Mouse (Mus musculus) ZHBTc4 (cell line): Measurements from ENCODE around the gene Def8.
A peak's percentile ranks its signal among the peaks of the same experiment; 100 is the strongest.

Experiments
- DNase-seq: peaks from one replicate; pipeline ENCODE4 v3.0.0-alpha.2; 2011; ENCODE audit warnings: low read depth, low spot score

Def8 gene

DNA sequence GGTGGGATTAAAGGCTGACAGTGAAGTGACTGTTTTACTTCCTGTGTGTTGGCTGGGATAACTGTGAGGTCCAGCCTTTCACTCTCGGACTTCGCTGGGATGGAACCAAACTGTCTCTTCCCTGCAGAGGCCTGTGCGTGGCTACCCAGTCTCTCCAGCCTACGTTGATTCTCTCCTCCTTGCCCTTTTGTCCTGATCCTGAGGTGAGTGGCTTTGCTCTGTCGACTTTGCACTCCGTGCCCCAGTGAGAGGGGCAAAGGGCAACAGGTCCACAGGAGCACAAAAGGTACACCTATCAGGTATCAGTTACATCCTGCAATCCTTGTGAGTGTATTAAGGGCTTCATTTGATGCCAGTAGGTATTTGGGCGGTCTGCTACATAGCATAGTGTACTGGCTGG, at the start of gene Def8:
Gene Def8 (plus strand): TSS at position 87 of the 400 bp plus-strand sequence.
- DNase-seq = peak; percentile 0

- peak; percentile 96 for DNase-seq
These were observed 49.1 kb upstream of the Def8 start for GRCm38 (mm10) chr8:123374239-123374578.

GRCm38 (mm10) chr8:123375701-123376100, 47.6 kb upstream of the Def8 start:
- DNase-seq = no peak

DNA sequence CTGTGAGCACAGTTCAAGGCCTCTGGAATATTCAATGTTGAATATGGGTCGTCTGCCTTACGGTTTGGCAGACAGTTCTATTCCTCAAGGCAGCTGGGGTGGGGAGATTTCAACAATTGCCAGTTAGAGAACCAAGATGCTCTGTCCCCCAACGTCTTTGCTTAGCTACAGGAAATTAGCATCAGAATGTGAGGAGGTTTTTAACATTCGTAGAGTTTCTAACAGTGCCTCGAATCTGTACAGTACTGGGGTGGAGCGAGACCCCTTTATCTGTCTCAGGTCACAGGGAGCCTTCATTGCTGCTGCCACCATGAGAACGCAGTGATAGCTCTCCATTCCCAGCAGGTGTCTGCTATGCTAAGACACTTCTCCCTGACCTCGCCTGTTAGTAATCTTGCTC, 47.2 kb upstream of the Def8 start:
- DNase-seq = peak; percentile 29

DNA sequence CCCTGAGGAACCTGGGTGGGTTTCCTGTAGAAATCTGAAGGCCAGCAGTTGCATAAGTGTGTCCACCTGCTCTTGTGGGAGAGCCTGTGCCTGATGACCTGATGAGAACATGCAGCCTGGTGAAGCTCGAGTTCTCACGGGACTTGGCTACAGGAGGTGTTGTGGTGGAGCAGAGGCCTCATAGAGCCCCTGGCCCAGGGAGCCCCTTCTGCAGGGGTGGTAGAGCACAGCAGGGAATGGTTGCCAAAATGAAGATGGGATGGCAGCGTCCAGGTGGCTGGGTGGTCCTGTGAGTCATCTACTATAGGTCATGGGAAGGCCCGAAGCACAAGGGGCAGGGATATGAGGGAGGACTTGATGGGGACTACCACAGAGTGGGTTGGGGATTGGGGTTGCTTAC, 41.6 kb upstream of the Def8 start:
- no peak for DNase-seq

GRCm38 (mm10) chr8:123382516-123382915, 40.8 kb upstream of the Def8 start:
- no peak for DNase-seq

DNA sequence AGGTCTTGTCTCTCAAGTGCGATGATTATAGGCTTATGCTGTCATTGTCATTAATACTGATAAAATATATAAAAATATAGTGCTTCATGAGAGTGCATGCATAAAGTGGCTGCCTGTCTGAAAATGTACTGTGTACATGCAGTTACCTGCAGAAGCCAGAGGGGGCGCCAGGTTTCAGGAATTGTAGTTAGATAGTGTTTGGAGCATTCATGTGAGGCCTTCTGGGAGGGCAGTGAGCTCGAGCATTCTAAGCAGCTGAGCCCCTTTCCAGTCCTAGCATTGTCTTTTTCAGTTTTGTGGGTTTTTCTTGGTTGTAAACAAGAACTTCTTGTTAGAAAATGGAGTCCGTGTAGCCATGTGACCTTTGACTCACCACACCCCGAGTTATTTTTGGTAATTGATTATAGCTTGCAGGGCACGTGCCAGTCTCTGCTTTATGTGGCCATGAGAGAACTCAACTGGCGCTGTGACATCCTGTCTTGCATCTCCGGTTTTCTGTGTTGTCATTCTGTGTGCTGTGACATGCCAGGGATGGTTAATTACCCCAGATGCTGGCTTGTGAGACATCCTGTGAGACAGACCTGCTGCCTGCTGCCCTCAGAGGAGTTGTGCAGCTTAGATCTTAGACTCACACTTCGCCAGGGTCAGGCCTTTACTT, 38.3 kb upstream of the Def8 start:
- peak; percentile 71 for DNase-seq

DNA sequence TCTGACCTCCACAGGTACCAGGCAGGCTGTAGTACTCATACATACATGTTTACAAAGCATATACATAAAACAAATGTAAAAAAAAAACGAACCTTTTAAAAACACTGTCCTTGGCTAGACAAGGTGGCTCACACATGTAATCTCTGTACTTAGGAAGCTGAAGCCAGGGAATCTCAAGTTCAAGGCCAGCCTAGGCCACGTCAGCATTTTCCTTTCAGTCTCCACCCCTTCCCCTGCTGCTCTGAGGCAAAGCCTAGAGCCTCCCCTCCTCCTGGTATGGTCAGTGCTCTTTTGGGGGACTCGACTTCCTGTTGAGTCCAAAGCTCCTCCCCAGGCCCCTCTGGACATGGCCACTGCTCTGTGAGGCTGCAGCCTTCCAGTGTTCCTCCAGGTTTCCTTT, 36.3 kb upstream of the Def8 start:
- DNase-seq = no peak

DNA sequence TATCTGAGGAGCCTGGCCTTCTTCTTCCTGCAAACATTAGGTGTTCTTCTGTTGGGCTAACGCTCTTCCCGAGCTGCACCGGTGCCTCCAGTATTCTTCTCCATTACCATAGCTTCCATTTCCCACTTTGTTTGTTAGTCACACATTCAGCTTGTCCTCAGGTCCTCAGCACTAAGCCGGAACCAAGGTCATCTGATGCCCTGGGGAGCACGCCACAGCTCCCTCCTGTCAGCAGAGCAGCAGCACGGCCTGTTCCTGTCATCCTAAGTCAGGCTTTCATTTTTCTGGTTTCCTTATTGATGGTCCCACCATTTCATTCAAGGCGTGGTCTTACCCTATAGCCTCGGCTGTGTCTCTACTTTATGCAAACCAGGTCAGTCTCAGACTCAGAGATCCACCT, 35.5 kb upstream of the Def8 start:
- no peak for DNase-seq

GRCm38 (mm10) chr8:123389026-123389425, 34.3 kb upstream of the Def8 start:
- no peak for DNase-seq

- no peak for DNase-seq
These were observed 25.0 kb upstream of the Def8 start for GRCm38 (mm10) chr8:123398308-123398707.

GRCm38 (mm10) chr8:123401936-123402335, 21.4 kb upstream of the Def8 start:
- no peak for DNase-seq

DNA sequence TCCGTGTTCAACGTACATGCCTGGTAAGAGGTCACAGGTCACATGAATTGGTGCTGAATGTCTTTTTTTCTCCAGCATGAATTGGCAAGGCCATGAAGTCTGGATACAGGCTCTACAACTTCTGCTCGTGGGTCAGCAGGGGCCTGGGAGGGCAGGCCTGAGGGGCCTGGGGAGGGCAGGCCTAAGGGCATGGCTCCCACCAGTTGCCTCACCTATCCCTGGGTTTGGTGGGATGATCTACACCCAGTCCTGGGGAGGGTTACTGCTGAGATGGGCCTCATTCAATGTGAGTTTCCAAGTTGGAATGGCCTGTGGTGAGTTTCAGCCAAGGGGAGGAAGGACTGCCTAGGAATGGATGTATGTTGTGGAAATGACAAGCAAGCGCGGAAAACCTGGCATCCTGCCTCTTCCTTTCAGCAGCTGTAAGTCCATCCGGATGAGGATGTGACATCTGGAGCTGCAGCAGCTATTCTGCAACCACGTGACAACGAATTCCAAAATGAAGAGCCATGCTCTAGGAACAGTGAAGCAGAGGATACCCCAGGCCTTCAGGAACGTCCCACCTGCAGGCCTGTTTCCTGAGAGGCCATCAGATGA, 20.5 kb upstream of the Def8 start:
- DNase-seq = no peak

- no peak for DNase-seq
These were observed 18.8 kb upstream of the Def8 start for GRCm38 (mm10) chr8:123404521-123404920.

- peak; percentile 87 for DNase-seq
These were observed 16.5 kb upstream of the Def8 start, which contains the start of gene Mc1r for GRCm38 (mm10) chr8:123406786-123407185. TSS of gene Mc1r (plus strand) at chr8:123407107.

GRCm38 (mm10) chr8:123407612-123408011, 15.7 kb upstream of the Def8 start:
- DNase-seq = no peak

GRCm38 (mm10) chr8:123408586-123409544, 14.5 kb upstream of the Def8 start:
- peak; percentile 37 for DNase-seq

DNA sequence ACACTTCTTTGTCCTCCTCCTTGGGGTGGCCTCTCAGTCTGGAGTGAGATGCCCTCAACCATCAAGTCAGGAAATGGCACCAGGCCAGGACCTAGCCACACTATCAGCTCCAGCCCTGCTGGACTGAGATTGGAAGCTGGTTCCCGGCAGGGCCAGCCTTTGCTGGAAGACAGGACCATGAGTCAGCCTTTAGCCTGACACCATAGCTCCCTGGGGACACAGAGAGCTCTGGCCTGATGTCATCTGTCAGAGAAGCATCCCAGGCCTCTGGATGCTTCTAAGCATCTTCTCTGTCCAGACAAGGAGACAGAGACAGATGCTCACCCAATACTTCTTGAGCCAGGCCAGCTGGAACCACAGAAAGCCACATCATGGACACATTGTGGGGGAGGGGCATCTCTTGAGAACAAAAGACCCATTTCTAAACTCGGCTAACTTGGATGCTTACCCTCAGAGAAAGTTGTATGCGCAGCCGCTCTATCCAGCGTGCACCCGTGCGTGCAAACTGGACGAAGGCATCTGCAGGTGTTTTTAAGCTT, 13.2 kb upstream of the Def8 start:
- peak; percentile 1 for DNase-seq

- peak; percentile 9 for DNase-seq
These were observed 12.5 kb upstream of the Def8 start for GRCm38 (mm10) chr8:123410788-123411187.

- DNase-seq = peak; percentile 92
These were observed 12.1 kb upstream of the Def8 start, which contains the start of gene Tubb3 for GRCm38 (mm10) chr8:123411246-123411645. TSS of gene Tubb3 (plus strand) at chr8:123411424.

DNA sequence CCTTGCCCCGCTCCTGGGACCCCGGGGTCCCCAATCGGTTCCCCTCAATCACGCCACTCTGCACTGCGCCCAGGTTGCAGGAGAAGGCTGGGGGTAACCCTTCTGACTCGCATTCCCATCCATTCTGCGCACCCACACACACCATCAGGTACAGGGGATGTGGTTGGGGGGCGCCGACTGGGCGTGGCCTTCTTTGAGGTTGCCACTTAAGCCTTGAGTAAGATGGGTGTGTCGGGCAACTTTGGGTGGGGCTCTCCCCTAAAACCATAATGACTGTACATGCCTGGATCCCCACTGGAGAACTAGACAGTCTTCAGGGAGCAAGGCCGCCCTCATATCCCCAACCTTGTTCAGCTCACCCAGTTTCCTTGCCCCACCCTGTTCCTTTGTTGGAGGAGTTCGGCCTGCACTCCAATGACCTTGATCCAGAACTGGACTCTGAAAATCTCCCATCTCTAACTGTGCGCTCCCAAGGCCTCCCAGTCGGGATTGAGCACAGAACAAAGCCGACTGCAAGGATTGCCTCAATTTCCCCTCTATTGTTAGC, 11.5 kb upstream of the Def8 start:
- peak; percentile 63 for DNase-seq
